Mouse (Mus musculus): ENCODE results near the gene Gm14322. TPM values are rescaled to one million over a fixed set of nuclear protein-coding genes. Genes with fewer than 3 reads are reported as not detected.

Gm14322 gene
- polyA plus RNA-seq (2015; fragmentation: Nextera tagmentation; extraction: Ambion mirVana) = 4.0 and 5.5 TPM in 2 replicates

GRCm38 (mm10) chr2:177758941-177759558 lies at the start of gene Gm14322:
TSS of gene Gm14322 (plus strand) at chr2:177759288.

Other genes with a start within 250 kb of the Gm14322 start
- gene Gm14406, start 181.1 kb upstream of the Gm14322 start, polyA plus RNA-seq (2015; fragmentation: Nextera tagmentation; extraction: Ambion mirVana) = not detected in 2 replicates
- gene Gm14325, start 81.0 kb downstream of the Gm14322 start, polyA plus RNA-seq (2015; fragmentation: Nextera tagmentation; extraction: Ambion mirVana) = 48.6 and 55.8 TPM in 2 replicates
- gene Gm14327, start 137.8 kb downstream of the Gm14322 start, polyA plus RNA-seq (2015; fragmentation: Nextera tagmentation; extraction: Ambion mirVana) = 2.6 and 3.2 TPM in 2 replicates
- not detected in 2 replicates for gene Zfp972, start 166.3 kb downstream of the Gm14322 start, polyA plus RNA-seq (2015; fragmentation: Nextera tagmentation; extraction: Ambion mirVana)
- 23.8 and 25.1 TPM in 2 replicates for gene Gm14326, start 198.0 kb downstream of the Gm14322 start, polyA plus RNA-seq (2015; fragmentation: Nextera tagmentation; extraction: Ambion mirVana)

Measured in neural tube, postnatal 0 days (tissue).